Mouse (Mus musculus) forebrain, embryonic 15.5 days (tissue): ENCODE measurements at regions not wholly inside any gene's neighbourhood (a gene's known extent, or its start where the extent isn't known, plus 50 kb on each side); places are given as distances from the start of the nearest gene placed in this dataset.

ENCODE experiments used
- ATAC-seq: fragments of 200-750 bp; cut with Nextera tagmentation; replicated peaks from 2 replicates; pipeline ENCODE4 v1.8.0; 2017; ENCODE audit warnings: mild to moderate bottlenecking, moderate TSS enrichment, moderate library complexity
- H3K27ac ChIP-seq: fragments of 300-500 bp; sonication (generic); replicated peaks from 2 replicates; pipeline ENCODE4 v1.5.1; 2015; ENCODE audit warnings: mild to moderate bottlenecking, inconsistent platforms
- H3K27me3 ChIP-seq: fragments of 300-500 bp; sonication (generic); 2 replicates; pipeline ENCODE4 v1.6.1; 2015; ENCODE audit warnings: inconsistent platforms
- H3K36me3 ChIP-seq: fragments of 300-500 bp; sonication (generic); 2 replicates; pipeline ENCODE4 v1.6.1; 2015; ENCODE audit warnings: mild to moderate bottlenecking, inconsistent platforms
- H3K4me1 ChIP-seq: fragments of 300-500 bp; sonication (generic); 2 replicates; pipeline ENCODE4 v1.6.1; 2015; ENCODE audit warnings: inconsistent platforms
- H3K4me2 ChIP-seq: fragments of 300-500 bp; sonication (generic); replicated peaks from 2 replicates; pipeline ENCODE4 v1.6.1; 2015; ENCODE audit warnings: mild to moderate bottlenecking, inconsistent platforms
- H3K4me3 ChIP-seq: fragments of 300-500 bp; sonication (generic); 2 replicates; pipeline ENCODE4 v1.5.1; 2015; ENCODE audit warnings: mild to moderate bottlenecking, inconsistent platforms
- H3K9ac ChIP-seq: fragments of 300-500 bp; sonication (generic); replicated peaks from 2 replicates; pipeline ENCODE4 v1.6.1; 2015; ENCODE audit warnings: mild to moderate bottlenecking, inconsistent platforms
- H3K9me3 ChIP-seq: fragments of 300-500 bp; sonication (generic); 2 replicates; pipeline ENCODE4 v1.6.1; 2016; ENCODE audit warnings: inconsistent platforms
- WGBS: fragments of 180-500 bp; shearing (Covaris S2); methylation state at CpG from one replicate; pipeline ENCODE4 v1.1.7; 2015; ENCODE audit warnings: mixed read lengths; 5-methylcytosine and 5-hydroxymethylcytosine counted together

- Histone ChIP-seq H3K27ac (no peak overlapping the region), H3K27me3 (no peaks in the 10 kb centered on the region), H3K36me3 (no peaks in the 10 kb centered on the region), H3K4me2 (no peak overlapping the region), H3K9me3 (no peaks in the 10 kb centered on the region), H3K4me3 (no peak overlapping the region), H3K4me1 (no peaks in the 10 kb centered on the region), H3K9ac (no peak overlapping the region)
- WGBS: 88% methylated on average over 7 of the region's 7 CpGs
- no peak for ATAC-seq
Observed at GRCm38 (mm10) chr17:79414006-79414405, 59.1 kb upstream of the Cdc42ep3 start.

GRCm38 (mm10) chr17:79417953-79418352 lies 63.1 kb upstream of the Cdc42ep3 start:
- no peak overlapping the region for H3K4me2 ChIP-seq
- no peak overlapping the region for H3K27ac ChIP-seq
- H3K4me1 ChIP-seq: no peaks in the 10 kb centered on the region
- no peaks in the 10 kb centered on the region for H3K9me3 ChIP-seq
- no peak overlapping the region for H3K9ac ChIP-seq
- no peaks in the 10 kb centered on the region for H3K27me3 ChIP-seq
- H3K36me3 ChIP-seq: no peaks in the 10 kb centered on the region
- ATAC-seq: no peak
- no peak overlapping the region for H3K4me3 ChIP-seq
- 86% methylated on average over 1 of the region's 1 CpGs for WGBS

DNA sequence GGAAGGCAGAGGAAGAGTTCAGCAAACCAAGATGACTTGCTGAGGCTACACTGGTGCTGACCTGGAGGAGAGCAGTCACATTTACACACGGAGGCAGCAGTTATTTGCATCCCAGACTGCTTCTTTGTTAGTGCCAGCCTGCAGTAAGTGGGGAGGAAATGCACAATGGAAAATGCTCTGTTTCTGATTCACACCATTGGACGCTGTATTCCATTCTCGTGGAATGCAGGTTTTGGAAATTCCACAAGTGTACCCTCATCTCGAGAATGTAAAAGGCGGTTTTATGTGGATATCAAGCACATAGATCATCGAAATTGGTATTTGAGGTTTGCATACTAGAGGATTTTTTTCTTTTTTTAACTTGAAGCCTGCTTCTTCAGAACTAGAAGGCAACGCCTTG lies 66.7 kb upstream of the Cdc42ep3 start:
- H3K9ac ChIP-seq: no peak overlapping the region
- ATAC-seq: no peak
- H3K27me3 ChIP-seq: no peaks in the 10 kb centered on the region
- no peak overlapping the region for H3K4me2 ChIP-seq
- no peak overlapping the region for H3K27ac ChIP-seq
- H3K4me3 ChIP-seq: no peak overlapping the region
- no peaks in the 10 kb centered on the region for H3K9me3 ChIP-seq
- no peaks in the 10 kb centered on the region for H3K4me1 ChIP-seq
- H3K36me3 ChIP-seq: no peaks in the 10 kb centered on the region
- WGBS: 69% methylated on average over 7 of the region's 7 CpGs

DNA sequence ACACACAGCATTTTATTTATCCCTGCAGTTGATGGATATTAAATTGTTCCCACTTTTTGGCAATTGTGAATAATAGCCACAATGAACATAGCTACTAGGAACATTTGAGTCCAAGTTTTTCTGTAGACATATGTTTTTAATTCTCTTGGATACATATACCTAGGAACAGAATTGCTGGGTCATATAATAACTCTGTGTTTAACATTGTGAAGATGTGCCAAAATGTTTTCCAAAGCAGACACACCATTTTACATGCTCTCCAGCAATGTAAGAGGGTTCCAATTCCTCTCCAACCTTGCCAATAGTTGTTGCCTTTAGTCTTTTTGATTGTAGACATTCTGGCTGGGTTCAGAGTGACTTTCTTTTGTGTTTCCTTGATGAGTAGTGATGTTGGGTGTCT lies 84.3 kb upstream of the Cdc42ep3 start:
- H3K27me3 ChIP-seq: no peaks in the 10 kb centered on the region

DNA sequence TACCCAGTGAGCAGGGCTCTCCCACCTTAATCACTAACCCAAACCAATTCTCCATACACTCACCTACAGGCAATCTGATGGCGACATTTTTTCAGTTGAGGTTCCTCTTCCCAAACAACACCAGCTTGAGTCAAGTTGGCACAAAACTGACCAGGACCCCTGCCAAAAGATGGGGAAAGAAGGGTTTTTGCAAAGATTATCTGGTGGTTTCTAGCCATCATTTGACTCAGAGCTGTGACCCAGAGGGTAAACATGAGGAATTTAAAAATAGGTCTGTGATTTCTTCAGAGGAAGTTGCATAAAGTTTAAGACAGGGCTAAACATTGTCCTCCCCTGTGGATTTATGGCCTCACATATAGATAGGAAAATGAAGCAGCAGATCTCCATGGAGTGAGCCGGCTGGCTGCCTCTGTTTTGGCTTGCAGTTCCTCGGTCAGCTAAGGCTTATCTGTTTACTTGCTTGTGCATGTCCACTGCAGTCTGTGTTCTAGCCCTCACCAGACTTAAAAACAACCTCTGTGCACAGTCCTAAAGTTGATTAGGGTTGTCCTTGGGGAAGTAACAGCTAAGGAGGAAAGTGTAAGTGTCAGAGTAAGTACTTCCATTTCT lies 87.7 kb upstream of the Cdc42ep3 start:
- Histone ChIP-seq H3K27ac (no peak overlapping the region), H3K9ac (no peak overlapping the region), H3K4me3 (no peak overlapping the region), H3K9me3 (no peaks in the 10 kb centered on the region), H3K36me3 (no peaks in the 10 kb centered on the region), H3K4me2 (no peak overlapping the region), H3K27me3 (no peaks in the 10 kb centered on the region), H3K4me1 (no peaks in the 10 kb centered on the region)
- ATAC-seq: no peak
- 87% methylated on average over 3 of the region's 3 CpGs for WGBS

More for the DNA sequence above, 84.3 kb upstream of the Cdc42ep3 start:
- no peak overlapping the region for H3K4me2 ChIP-seq
- ATAC-seq: no peak
- no peaks in the 10 kb centered on the region for H3K9me3 ChIP-seq
- H3K4me3 ChIP-seq: no peak overlapping the region
- no peaks in the 10 kb centered on the region for H3K4me1 ChIP-seq
- no peak overlapping the region for H3K27ac ChIP-seq
- H3K36me3 ChIP-seq: no peaks in the 10 kb centered on the region
- no peak overlapping the region for H3K9ac ChIP-seq

GRCm38 (mm10) chr17:79447170-79447569 lies 92.3 kb upstream of the Cdc42ep3 start:
- 93% methylated on average over 6 of the region's 6 CpGs for WGBS
- no peak overlapping the region for H3K27ac ChIP-seq
- no peak overlapping the region for H3K9ac ChIP-seq
- H3K27me3 ChIP-seq: no peaks in the 10 kb centered on the region
- no peaks in the 10 kb centered on the region for H3K4me1 ChIP-seq
- ATAC-seq: no peak
- H3K4me3 ChIP-seq: no peak overlapping the region
- no peaks in the 10 kb centered on the region for H3K36me3 ChIP-seq
- no peaks in the 10 kb centered on the region for H3K9me3 ChIP-seq
- H3K4me2 ChIP-seq: no peak overlapping the region

GRCm38 (mm10) chr17:79451141-79451860 lies 96.4 kb upstream of the Cdc42ep3 start:
- Histone ChIP-seq H3K4me2 (no peak overlapping the region), H3K9me3 (no peaks in the 10 kb centered on the region), H3K4me1 (0 out of 2 replicates have a peak, but pooled peaks cover 2% of the 10 kb centered on the region), H3K4me3 (no peak overlapping the region), H3K27ac (no peak overlapping the region), H3K9ac (no peak overlapping the region), H3K36me3 (no peaks in the 10 kb centered on the region), H3K27me3 (no peaks in the 10 kb centered on the region)
- 40% methylated on average over 12 of the region's 12 CpGs for WGBS
- no peak for ATAC-seq

- Histone ChIP-seq H3K9me3 (no peaks in the 10 kb centered on the region), H3K9ac (no peak overlapping the region), H3K4me3 (no peak overlapping the region), H3K4me2 (no peak overlapping the region), H3K27ac (no peak overlapping the region), H3K27me3 (no peaks in the 10 kb centered on the region), H3K36me3 (no peaks in the 10 kb centered on the region), H3K4me1 (0 out of 2 replicates have a peak, but pooled peaks cover 2% of the 10 kb centered on the region)
- WGBS: 100% methylated on average over 1 of the region's 1 CpGs
- ATAC-seq: no peak
Observed at GRCm38 (mm10) chr17:79453825-79454224, 98.9 kb upstream of the Cdc42ep3 start.

- no peak overlapping the region for H3K9ac ChIP-seq
- no peaks in the 10 kb centered on the region for H3K9me3 ChIP-seq
- H3K27ac ChIP-seq: no peak overlapping the region
- WGBS: 39% methylated on average over 5 of the region's 5 CpGs
- no peaks in the 10 kb centered on the region for H3K27me3 ChIP-seq
- no peak overlapping the region for H3K4me2 ChIP-seq
- 0 out of 2 replicates have a peak, but pooled peaks cover 2% of the 10 kb centered on the region for H3K4me1 ChIP-seq
- H3K36me3 ChIP-seq: no peaks in the 10 kb centered on the region
- no peak for ATAC-seq
- H3K4me3 ChIP-seq: no peak overlapping the region
Observed at GRCm38 (mm10) chr17:79454526-79454925, 99.6 kb upstream of the Cdc42ep3 start.

- Histone ChIP-seq H3K4me3 (no peak overlapping the region), H3K4me1 (0 out of 2 replicates have a peak, but pooled peaks cover 2% of the 10 kb centered on the region), H3K27me3 (no peaks in the 10 kb centered on the region), H3K4me2 (no peak overlapping the region), H3K36me3 (no peaks in the 10 kb centered on the region), H3K9ac (no peak overlapping the region), H3K27ac (no peak overlapping the region), H3K9me3 (no peaks in the 10 kb centered on the region)
- ATAC-seq: no peak
- 78% methylated on average over 7 of the region's 7 CpGs for WGBS
Observed at GRCm38 (mm10) chr17:79455229-79455628, 100.3 kb upstream of the Cdc42ep3 start.

- WGBS: 61% methylated on average over 5 of the region's 5 CpGs
- Histone ChIP-seq H3K27me3 (no peaks in the 10 kb centered on the region), H3K4me3 (no peak overlapping the region), H3K4me1 (0 out of 2 replicates have a peak, but pooled peaks cover 2% of the 10 kb centered on the region), H3K27ac (no peak overlapping the region), H3K4me2 (no peak overlapping the region), H3K36me3 (no peaks in the 10 kb centered on the region), H3K9ac (no peak overlapping the region), H3K9me3 (no peaks in the 10 kb centered on the region)
- ATAC-seq: no peak
Observed at GRCm38 (mm10) chr17:79457636-79458035, 102.7 kb upstream of the Cdc42ep3 start.

GRCm38 (mm10) chr17:79461681-79462091 lies 106.8 kb upstream of the Cdc42ep3 start:
- peak; percentile 60; the same call in 1 of the 2 replicates for ATAC-seq
- no peak overlapping the region for H3K4me2 ChIP-seq

More at GRCm38 (mm10) chr17:79461681-79462091, 106.8 kb upstream of the Cdc42ep3 start:
- WGBS: 43% methylated on average over 3 of the region's 3 CpGs
- no peaks in the 10 kb centered on the region for H3K27me3 ChIP-seq
- no peak overlapping the region for H3K4me3 ChIP-seq
- no peak overlapping the region for H3K9ac ChIP-seq
- no peaks in the 10 kb centered on the region for H3K9me3 ChIP-seq
- H3K36me3 ChIP-seq: no peaks in the 10 kb centered on the region
- no peaks in the 10 kb centered on the region for H3K4me1 ChIP-seq
- no peak overlapping the region for H3K27ac ChIP-seq
